Mouse (Mus musculus): ENCODE data around the gene AI481877. TPM values are rescaled to one million over a fixed set of nuclear protein-coding genes. Genes with fewer than 3 reads are reported as not detected.

The AI481877 gene
- polyA plus RNA-seq, 1 experiment from 2014 or later: not detected

- Histone ChIP-seq H3K36me3 (ENCODE audit: insufficient read depth, low read length) (no peaks in the 10 kb centered on the region), H3K27me3 (replicated peaks; ENCODE audit: insufficient read depth, low read length) (no peaks in the 10 kb centered on the region), H3K4me2 (replicated peaks; ENCODE audit: low read depth, low read length) (no peak overlapping the region), H3K4me3 (ENCODE audit: low read depth, low read length) (no peak overlapping the region), H3K4me1 (ENCODE audit: insufficient read depth, low read depth, low read length) (peaks cover 8% of the 10 kb centered on the region; the same call in 1 of the 2 replicates), H3K9me3 (ENCODE audit: low read length) (no peaks in the 10 kb centered on the region), H3K9ac (replicated peaks; ENCODE audit: low read depth) (no peak overlapping the region), H3K27ac (ENCODE audit: low read length) (no peak overlapping the region)
- 71% methylated on average over 5 of the region's 5 CpGs for WGBS
- TF ChIP-seq EP300 (IDR thresholded peaks at IDR 0.05) (no peak), CTCF (IDR thresholded peaks at IDR 0.05) (no peak)
- ATAC-seq (no peak), DNase-seq (ENCODE audit: low spot score) (no peak)
Measured at GRCm38 (mm10) chr4:59007974-59008373, 130.8 kb downstream of the AI481877 start.

GRCm38 (mm10) chr4:59007016-59007415 lies 131.8 kb downstream of the AI481877 start:
- 65% methylated on average over 6 of the region's 6 CpGs for WGBS
- H3K9me3 ChIP-seq (ENCODE audit: low read length): no peaks in the 10 kb centered on the region
- H3K36me3 ChIP-seq (ENCODE audit: insufficient read depth, low read length): no peaks in the 10 kb centered on the region
- no peak for TF ChIP-seq CTCF (IDR thresholded peaks at IDR 0.05)
- no peak overlapping the region for H3K4me3 ChIP-seq (ENCODE audit: low read depth, low read length)
- ATAC-seq (no peak), DNase-seq (ENCODE audit: low spot score) (no peak)
- H3K9ac ChIP-seq (replicated peaks; ENCODE audit: low read depth): no peak overlapping the region
- no peak overlapping the region for H3K4me2 ChIP-seq (replicated peaks; ENCODE audit: low read depth, low read length)
- no peaks in the 10 kb centered on the region for H3K27me3 ChIP-seq (replicated peaks; ENCODE audit: insufficient read depth, low read length)
- H3K4me1 ChIP-seq (ENCODE audit: insufficient read depth, low read depth, low read length): peaks cover 8% of the 10 kb centered on the region; the same call in 1 of the 2 replicates
- no peak overlapping the region for H3K27ac ChIP-seq (ENCODE audit: low read length)

GRCm38 (mm10) chr4:59006211-59006610 lies 132.6 kb downstream of the AI481877 start:
- Histone ChIP-seq H3K36me3 (ENCODE audit: insufficient read depth, low read length) (no peaks in the 10 kb centered on the region), H3K9me3 (ENCODE audit: low read length) (no peaks in the 10 kb centered on the region), H3K27me3 (replicated peaks; ENCODE audit: insufficient read depth, low read length) (no peaks in the 10 kb centered on the region), H3K9ac (replicated peaks; ENCODE audit: low read depth) (no peak overlapping the region), H3K4me1 (ENCODE audit: insufficient read depth, low read depth, low read length) (peaks cover 4% of the 10 kb centered on the region; the same call in 1 of the 2 replicates), H3K27ac (ENCODE audit: low read length) (no peak overlapping the region), H3K4me2 (replicated peaks; ENCODE audit: low read depth, low read length) (no peak overlapping the region), H3K4me3 (ENCODE audit: low read depth, low read length) (no peak overlapping the region)
- WGBS: 61% methylated on average over 8 of the region's 8 CpGs
- no peak for ATAC-seq
- DNase-seq (ENCODE audit: low spot score): no peak
- TF ChIP-seq CTCF (IDR thresholded peaks at IDR 0.05) (no peak), EP300 (IDR thresholded peaks at IDR 0.05) (no peak)

- TF ChIP-seq CTCF (IDR thresholded peaks at IDR 0.05): no peak
- TF ChIP-seq EP300 (IDR thresholded peaks at IDR 0.05): no peak
- H3K27me3 ChIP-seq (replicated peaks; ENCODE audit: insufficient read depth, low read length): no peaks in the 10 kb centered on the region
- WGBS: 15% methylated on average over 7 of the region's 7 CpGs
- H3K36me3 ChIP-seq (ENCODE audit: insufficient read depth, low read length): no peaks in the 10 kb centered on the region
- H3K4me2 ChIP-seq (replicated peaks; ENCODE audit: low read depth, low read length): peak overlapping the region; percentile 95
- H3K27ac ChIP-seq (ENCODE audit: low read length): no peak overlapping the region
- no peak for ATAC-seq
- DNase-seq (ENCODE audit: low spot score): peak; percentile 31
- peaks cover 4% of the 10 kb centered on the region; the same call in 1 of the 2 replicates for H3K4me1 ChIP-seq (ENCODE audit: insufficient read depth, low read depth, low read length)
- H3K9me3 ChIP-seq (ENCODE audit: low read length): no peaks in the 10 kb centered on the region
- H3K4me3 ChIP-seq (ENCODE audit: low read depth, low read length): peak overlapping the region; percentile 74
- H3K9ac ChIP-seq (replicated peaks; ENCODE audit: low read depth): peak overlapping the region; percentile 74
Measured at GRCm38 (mm10) chr4:59003806-59004200, 135.0 kb downstream of the AI481877 start.

- under 1% methylated on average over 81 of the region's 89 CpGs for WGBS
- H3K27me3 ChIP-seq (replicated peaks; ENCODE audit: insufficient read depth, low read length): no peaks in the 10 kb centered on the region
- TF ChIP-seq EP300 (IDR thresholded peaks at IDR 0.05) (no peak), CTCF (IDR thresholded peaks at IDR 0.05) (no peak)
- H3K4me2 ChIP-seq (replicated peaks; ENCODE audit: low read depth, low read length): peak within 1 kb of the TSS; percentile 95
- H3K36me3 ChIP-seq (ENCODE audit: insufficient read depth, low read length): no peaks in the 10 kb centered on the region
- H3K27ac ChIP-seq (ENCODE audit: low read length): peak within 1 kb of the TSS; percentile 90
- H3K4me1 ChIP-seq (ENCODE audit: insufficient read depth, low read depth, low read length): peaks cover 4% of the 10 kb centered on the region; the same call in 1 of the 2 replicates
- H3K9ac ChIP-seq (replicated peaks; ENCODE audit: low read depth): peak within 1 kb of the TSS; percentile 74
- peak; percentile 99 for ATAC-seq
- H3K9me3 ChIP-seq (ENCODE audit: low read length): no peaks in the 10 kb centered on the region
- peak within 1 kb of the TSS; percentile 74 for H3K4me3 ChIP-seq (ENCODE audit: low read depth, low read length)
- DNase-seq (ENCODE audit: low spot score): peak; percentile 97
Measured at GRCm38 (mm10) chr4:59002948-59003805, 135.6 kb downstream of the AI481877 start, which contains the start of gene Gm20503. Gene Gm20503 (plus strand): TSS chr4:59003210.

- no peak overlapping the region for H3K4me3 ChIP-seq (ENCODE audit: low read depth, low read length)
- WGBS: 0% methylated on average over 2 of the region's 2 CpGs
- H3K27me3 ChIP-seq (replicated peaks; ENCODE audit: insufficient read depth, low read length): no peaks in the 10 kb centered on the region
- TF ChIP-seq EP300 (IDR thresholded peaks at IDR 0.05) (no peak), CTCF (IDR thresholded peaks at IDR 0.05) (peak; percentile 67)
- ATAC-seq (no peak), DNase-seq (ENCODE audit: low spot score) (peak; percentile 40)
- H3K9ac ChIP-seq (replicated peaks; ENCODE audit: low read depth): no peak overlapping the region
- H3K9me3 ChIP-seq (ENCODE audit: low read length): no peaks in the 10 kb centered on the region
- H3K4me2 ChIP-seq (replicated peaks; ENCODE audit: low read depth, low read length): no peak overlapping the region
- no peaks in the 10 kb centered on the region for H3K36me3 ChIP-seq (ENCODE audit: insufficient read depth, low read length)
- H3K4me1 ChIP-seq (ENCODE audit: insufficient read depth, low read depth, low read length): peaks cover 4% of the 10 kb centered on the region; the same call in 1 of the 2 replicates
- no peak overlapping the region for H3K27ac ChIP-seq (ENCODE audit: low read length)
Measured at GRCm38 (mm10) chr4:59000614-59001013, 138.2 kb downstream of the AI481877 start.

Measured in lung, postnatal 0 days (tissue).